Mouse (Mus musculus) stomach, postnatal 0 days (tissue): Measurements from ENCODE around the gene Susd6.

Experiments used
- CTCF ChIP-seq: IDR thresholded peaks from 2 replicates; pipeline ENCODE4 v1.5.1; 2016; ENCODE audit warnings: antibody characterized with exemption, low read depth, mild to moderate bottlenecking, moderate library complexity
- EP300 ChIP-seq: optimal IDR thresholded peaks from 2 replicates; pipeline ENCODE3; 2016; ENCODE audit warnings: antibody characterized with exemption

DNA sequence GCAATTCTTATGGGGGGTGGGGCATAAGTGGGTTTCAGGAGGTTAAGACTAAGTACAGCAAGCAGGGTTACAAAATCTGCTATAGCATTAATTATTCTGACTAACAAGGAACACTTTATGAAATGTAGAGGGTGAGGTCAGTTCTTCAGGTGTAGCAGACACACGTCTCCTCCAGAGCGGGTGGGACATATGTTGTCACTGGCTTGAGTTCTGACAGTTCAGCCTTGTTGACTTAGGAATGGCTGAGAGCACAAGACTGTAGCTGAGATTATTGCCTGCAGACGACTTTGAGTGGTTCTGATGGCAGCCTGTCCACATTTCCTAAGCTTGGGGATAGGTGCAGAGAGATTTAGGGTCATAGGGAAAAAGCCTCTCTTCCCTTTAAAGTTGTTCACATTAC, 47.3 kb downstream of the Susd6 start:
- TF ChIP-seq CTCF (no peak), EP300 (no peak)
